Mouse (Mus musculus): Measurements from ENCODE around the gene Ism2. TPM values are rescaled to one million over a fixed set of nuclear protein-coding genes. Genes with fewer than 3 reads are reported as not detected.

Ism2 gene
- polyA plus RNA-seq, 1 experiment from 2014 or later: 1.4 TPM

DNA sequence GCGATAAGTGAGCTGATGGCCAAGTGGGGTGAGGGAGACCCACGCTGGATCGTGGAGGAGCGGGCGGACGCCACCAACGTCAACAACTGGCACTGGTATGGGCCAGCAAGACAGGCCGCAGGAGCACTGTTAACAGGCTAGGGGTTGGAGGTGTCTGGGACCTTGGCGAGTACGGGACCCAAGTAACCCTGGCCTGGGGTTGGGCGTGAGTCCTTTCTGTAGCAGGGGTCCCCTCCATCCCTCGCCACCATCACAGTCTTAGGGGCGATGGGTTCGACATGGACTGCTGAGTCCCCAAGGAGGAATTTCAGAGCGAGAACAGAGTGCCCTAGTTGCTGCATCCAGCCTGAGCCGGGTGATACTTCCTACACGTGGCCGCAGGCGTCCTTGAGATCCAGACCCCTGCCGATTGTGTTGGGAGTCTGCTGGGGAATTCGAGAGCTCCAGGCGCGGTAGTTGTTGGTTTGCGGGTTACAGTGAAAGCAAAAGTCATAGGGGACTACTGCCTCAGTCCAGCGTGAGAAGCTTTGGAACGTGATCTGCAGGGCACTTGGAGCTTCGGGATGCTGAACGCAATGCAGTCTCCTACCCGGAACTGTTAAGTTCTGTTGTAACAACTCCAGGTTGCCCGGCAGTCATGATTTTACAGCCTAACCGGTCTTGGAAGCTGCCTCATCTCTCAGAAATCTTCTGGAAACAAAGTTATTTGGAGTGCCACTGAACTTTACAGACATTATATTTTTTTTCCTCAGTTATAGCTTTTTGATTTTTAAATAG lies 32.5 kb downstream of the Ism2 start:
- peak overlapping the region; percentile 91 for H3K9ac ChIP-seq (ENCODE audit: low read depth, low read length)
- peak; percentile 70 for ATAC-seq
- H3K9me3 ChIP-seq (ENCODE audit: control insufficient read depth, low read length): no peaks in the 10 kb centered on the region
- H3K4me1 ChIP-seq (ENCODE audit: control insufficient read depth, insufficient read depth, low read depth, low read length): peaks cover 21% of the 10 kb centered on the region
- H3K27ac ChIP-seq (ENCODE audit: low read depth, low read length): peak overlapping the region; percentile 92
- WGBS: under 1% methylated on average over 31 of the region's 31 CpGs
- peak overlapping the region; percentile 90 for H3K4me3 ChIP-seq (ENCODE audit: low read length)
- peak overlapping the region; percentile 95 for H3K4me2 ChIP-seq (ENCODE audit: low read length)
- peaks cover 19% of the 10 kb centered on the region for H3K36me3 ChIP-seq (ENCODE audit: control insufficient read depth, insufficient read depth, low read length)
- H3K27me3 ChIP-seq (replicated peaks; ENCODE audit: control insufficient read depth, insufficient read depth, low read length): no peaks in the 10 kb centered on the region

DNA sequence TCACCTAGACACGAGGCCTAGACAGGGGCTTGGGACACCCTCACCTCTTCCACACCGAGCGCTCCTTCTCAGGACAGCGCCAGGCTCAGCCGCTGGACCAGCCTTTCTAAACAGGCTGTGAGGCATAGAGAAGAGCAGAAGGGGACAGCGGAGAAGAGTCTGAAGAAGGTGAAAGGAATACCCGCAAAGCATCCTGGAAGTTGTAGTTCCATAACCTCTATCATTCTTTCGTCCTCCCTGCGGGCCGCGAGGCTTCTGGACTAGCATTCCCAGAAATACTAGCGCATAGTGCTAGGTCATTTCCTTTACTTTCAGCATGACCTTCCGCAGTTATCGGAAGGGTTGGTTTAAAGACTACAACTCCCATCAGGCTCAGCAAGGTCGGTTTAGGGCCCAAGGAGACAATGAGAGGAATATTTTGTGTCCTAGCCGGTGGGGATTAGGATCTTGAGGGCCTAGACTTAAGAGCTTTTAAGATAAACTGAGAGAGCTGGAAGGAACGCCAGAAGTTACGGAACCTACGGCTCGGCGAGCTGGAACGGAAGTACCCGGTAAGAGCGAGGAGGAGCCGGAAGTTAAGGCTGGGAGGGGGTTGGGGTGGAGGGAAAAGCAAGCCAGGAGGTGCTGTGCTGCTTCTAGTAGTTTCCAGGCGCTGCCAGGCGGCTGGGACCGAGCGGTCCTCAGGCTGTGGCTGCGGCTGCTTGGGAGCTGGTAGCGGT lies 33.2 kb downstream of the Ism2 start, which contains the start of the genes Vipas39 and Ahsa1:
Gene Vipas39, minus strand, starts transcription at position 149 of the 719 bp plus-strand sequence.
Gene Ahsa1, plus strand, starts transcription at position 372 of the 719 bp plus-strand sequence.
- Histone ChIP-seq H3K27me3 (replicated peaks; ENCODE audit: control insufficient read depth, insufficient read depth, low read length) (no peaks in the 10 kb centered on the region), H3K9ac (ENCODE audit: low read depth, low read length) (peak within 1 kb of the TSS; percentile 93), H3K27ac (ENCODE audit: low read depth, low read length) (peak within 1 kb of the TSS; percentile 92), H3K9me3 (ENCODE audit: control insufficient read depth, low read length) (no peaks in the 10 kb centered on the region), H3K4me1 (ENCODE audit: control insufficient read depth, insufficient read depth, low read depth, low read length) (peaks cover 21% of the 10 kb centered on the region), H3K36me3 (ENCODE audit: control insufficient read depth, insufficient read depth, low read length) (peaks cover 18% of the 10 kb centered on the region), H3K4me3 (ENCODE audit: low read length) (peak within 1 kb of the TSS; percentile 90), H3K4me2 (ENCODE audit: low read length) (peak within 1 kb of the TSS; percentile 95)
- WGBS: under 1% methylated on average over 31 of the region's 31 CpGs
- ATAC-seq: peak; percentile 99

DNA sequence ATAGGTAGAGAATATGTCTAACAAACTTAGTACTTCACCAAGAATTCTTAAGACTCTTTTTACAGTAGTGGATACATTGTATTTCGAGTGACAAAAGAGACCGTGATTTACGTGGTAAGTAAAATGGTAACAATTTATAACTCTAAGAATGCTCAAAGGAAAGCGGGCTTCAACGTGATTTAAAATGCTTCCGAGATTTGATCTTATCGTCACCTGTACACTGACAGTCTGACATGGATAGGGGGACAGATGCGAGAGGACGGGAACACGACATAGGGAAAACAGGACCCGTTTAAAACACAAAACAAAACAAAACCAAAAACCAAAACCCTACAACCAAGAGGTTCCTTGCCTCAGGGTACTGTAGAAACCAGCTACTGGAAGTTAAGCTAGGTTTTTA lies 34.1 kb downstream of the Ism2 start:
- Histone ChIP-seq H3K4me1 (ENCODE audit: control insufficient read depth, insufficient read depth, low read depth, low read length) (peaks cover 21% of the 10 kb centered on the region), H3K27ac (ENCODE audit: low read depth, low read length) (peak overlapping the region; percentile 92), H3K4me3 (ENCODE audit: low read length) (peak overlapping the region; percentile 90), H3K4me2 (ENCODE audit: low read length) (peak overlapping the region; percentile 77), H3K36me3 (ENCODE audit: control insufficient read depth, insufficient read depth, low read length) (peaks cover 15% of the 10 kb centered on the region), H3K9ac (ENCODE audit: low read depth, low read length) (peak overlapping the region; percentile 93), H3K27me3 (replicated peaks; ENCODE audit: control insufficient read depth, insufficient read depth, low read length) (no peaks in the 10 kb centered on the region), H3K9me3 (ENCODE audit: control insufficient read depth, low read length) (no peaks in the 10 kb centered on the region)
- 25% methylated on average over 11 of the region's 11 CpGs for WGBS
- no peak for ATAC-seq

DNA sequence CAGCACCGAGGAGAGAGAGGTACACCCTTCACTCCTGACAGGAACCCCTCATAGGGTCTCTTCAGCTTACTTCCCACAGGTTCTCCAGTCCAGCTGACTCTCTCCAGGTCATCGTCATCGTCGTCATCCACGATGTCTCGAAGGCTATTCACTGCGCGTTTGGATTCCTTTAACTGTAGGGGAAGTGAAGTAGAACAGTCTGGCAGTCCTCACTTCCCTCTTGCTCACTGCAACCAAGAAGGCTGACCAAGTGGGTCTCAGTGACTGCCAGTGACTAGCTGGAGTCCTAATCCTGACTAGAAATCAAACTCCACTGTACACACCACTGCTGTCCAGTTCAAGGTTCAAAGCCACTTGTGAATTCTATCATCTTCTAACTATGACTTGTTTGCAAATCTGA lies 38.9 kb downstream of the Ism2 start:
- no peak for ATAC-seq
- Histone ChIP-seq H3K27ac (ENCODE audit: low read depth, low read length) (no peak overlapping the region), H3K9ac (ENCODE audit: low read depth, low read length) (no peak overlapping the region), H3K36me3 (ENCODE audit: control insufficient read depth, insufficient read depth, low read length) (peaks cover 43% of the 10 kb centered on the region), H3K4me2 (ENCODE audit: low read length) (no peak overlapping the region), H3K9me3 (ENCODE audit: control insufficient read depth, low read length) (no peaks in the 10 kb centered on the region), H3K4me1 (ENCODE audit: control insufficient read depth, insufficient read depth, low read depth, low read length) (peaks cover 8% of the 10 kb centered on the region), H3K27me3 (replicated peaks; ENCODE audit: control insufficient read depth, insufficient read depth, low read length) (no peaks in the 10 kb centered on the region), H3K4me3 (ENCODE audit: low read length) (no peak overlapping the region)
- 97% methylated on average over 8 of the region's 8 CpGs for WGBS

DNA sequence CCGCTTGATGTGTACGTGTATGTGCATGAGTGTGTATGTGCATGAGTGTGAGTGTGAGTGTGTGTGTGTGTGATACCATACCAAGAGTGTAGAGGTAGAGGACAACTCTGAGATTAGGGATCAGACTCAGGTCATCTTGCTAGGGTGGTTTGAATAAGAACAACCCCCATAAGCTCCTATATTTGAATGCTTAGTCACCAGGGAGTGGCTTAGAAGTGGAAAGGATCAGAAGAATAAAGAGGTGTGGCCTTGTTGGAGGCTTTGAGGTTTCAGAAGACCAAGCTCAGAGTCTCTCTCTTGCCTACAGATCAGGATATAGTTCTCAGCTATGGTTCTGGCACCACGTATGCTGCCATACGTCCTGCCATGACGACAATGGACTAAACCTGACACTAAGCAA lies 42.9 kb downstream of the Ism2 start:
- Histone ChIP-seq H3K27ac (ENCODE audit: low read depth, low read length) (no peak overlapping the region), H3K4me3 (ENCODE audit: low read length) (no peak overlapping the region), H3K4me1 (ENCODE audit: control insufficient read depth, insufficient read depth, low read depth, low read length) (no peaks in the 10 kb centered on the region), H3K9ac (ENCODE audit: low read depth, low read length) (no peak overlapping the region), H3K27me3 (replicated peaks; ENCODE audit: control insufficient read depth, insufficient read depth, low read length) (no peaks in the 10 kb centered on the region), H3K4me2 (ENCODE audit: low read length) (no peak overlapping the region), H3K36me3 (ENCODE audit: control insufficient read depth, insufficient read depth, low read length) (peaks cover 50% of the 10 kb centered on the region), H3K9me3 (ENCODE audit: control insufficient read depth, low read length) (no peaks in the 10 kb centered on the region)
- over 99% methylated on average over 5 of the region's 5 CpGs for WGBS
- no peak for ATAC-seq

DNA sequence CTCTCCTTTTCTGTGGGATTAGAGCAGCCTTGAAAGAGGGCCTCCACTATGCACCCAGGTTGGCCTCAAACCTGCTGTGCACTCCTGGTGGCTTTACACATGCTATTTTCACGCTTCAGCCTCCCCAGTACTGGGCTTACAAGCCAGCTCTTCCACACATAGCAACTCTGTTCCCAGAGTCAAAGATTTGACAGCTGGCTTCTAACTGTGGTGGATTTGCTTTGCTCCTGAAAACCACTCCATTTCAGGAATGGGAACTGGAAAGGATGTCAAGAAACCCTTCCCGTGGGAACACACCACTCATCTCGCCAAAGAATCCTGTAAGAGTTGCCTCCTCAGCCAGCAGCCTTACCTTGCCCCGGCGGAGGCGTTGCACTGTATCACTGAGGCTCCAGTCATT lies 45.6 kb downstream of the Ism2 start:
- H3K27me3 ChIP-seq (replicated peaks; ENCODE audit: control insufficient read depth, insufficient read depth, low read length): no peaks in the 10 kb centered on the region
- H3K4me2 ChIP-seq (ENCODE audit: low read length): no peak overlapping the region
- H3K9ac ChIP-seq (ENCODE audit: low read depth, low read length): no peak overlapping the region
- H3K27ac ChIP-seq (ENCODE audit: low read depth, low read length): no peak overlapping the region
- whole genome bisulfite sequencing: 95% methylated on average over 6 of the region's 6 CpGs
- H3K4me3 ChIP-seq (ENCODE audit: low read length): no peak overlapping the region
- H3K9me3 ChIP-seq (ENCODE audit: control insufficient read depth, low read length): no peaks in the 10 kb centered on the region
- H3K4me1 ChIP-seq (ENCODE audit: control insufficient read depth, insufficient read depth, low read depth, low read length): no peaks in the 10 kb centered on the region
- H3K36me3 ChIP-seq (ENCODE audit: control insufficient read depth, insufficient read depth, low read length): peaks cover 59% of the 10 kb centered on the region
- no peak for ATAC-seq

DNA sequence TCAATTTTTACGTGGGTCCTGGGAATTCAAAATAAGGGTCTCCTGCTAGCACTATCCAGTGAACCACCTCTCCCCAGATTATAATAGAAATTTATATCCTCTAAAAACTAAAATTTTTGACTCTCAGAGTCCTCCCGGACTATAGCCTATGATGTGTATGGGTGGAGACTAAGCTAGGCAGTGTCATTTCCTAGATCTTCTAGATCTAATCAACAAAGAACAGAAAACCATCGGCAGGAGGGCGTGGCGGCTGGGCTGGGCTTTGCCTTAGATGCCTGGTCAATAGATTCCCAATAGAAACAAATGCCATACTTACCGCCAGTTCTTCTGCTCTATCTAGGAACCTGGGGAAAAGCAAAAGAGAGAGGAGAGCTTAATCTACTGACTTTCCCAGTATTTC lies 49.3 kb downstream of the Ism2 start:
- no peak for ATAC-seq
- Histone ChIP-seq H3K36me3 (ENCODE audit: control insufficient read depth, insufficient read depth, low read length) (peaks cover 57% of the 10 kb centered on the region), H3K9me3 (ENCODE audit: control insufficient read depth, low read length) (no peaks in the 10 kb centered on the region), H3K4me2 (ENCODE audit: low read length) (no peak overlapping the region), H3K4me3 (ENCODE audit: low read length) (no peak overlapping the region), H3K27me3 (replicated peaks; ENCODE audit: control insufficient read depth, insufficient read depth, low read length) (no peaks in the 10 kb centered on the region), H3K9ac (ENCODE audit: low read depth, low read length) (no peak overlapping the region), H3K27ac (ENCODE audit: low read depth, low read length) (no peak overlapping the region), H3K4me1 (ENCODE audit: control insufficient read depth, insufficient read depth, low read depth, low read length) (no peaks in the 10 kb centered on the region)
- 97% methylated on average over 6 of the region's 6 CpGs for WGBS

DNA sequence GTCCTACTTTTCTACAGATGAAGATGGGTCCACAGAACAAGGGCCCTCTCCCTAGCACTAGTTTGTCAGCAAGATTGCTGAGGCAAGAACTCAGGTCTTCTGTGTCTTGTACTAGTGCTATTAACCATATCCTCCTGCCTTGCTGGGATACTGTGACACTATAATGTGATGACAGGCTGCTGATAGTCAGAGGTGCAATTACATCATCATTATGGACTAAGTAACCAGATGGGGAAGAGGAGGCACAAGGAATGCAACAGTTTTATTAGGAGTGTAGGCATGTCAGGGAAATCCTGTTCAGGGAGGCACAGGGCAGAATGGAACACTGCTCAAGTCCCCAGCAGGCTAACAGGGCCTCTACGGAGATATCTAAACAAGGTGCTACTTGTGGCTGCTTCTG lies 60.9 kb downstream of the Ism2 start, which contains the start of gene Noxred1:
Gene Noxred1, minus strand, starts transcription at position 101 of the 400 bp plus-strand sequence.
- no peak within 1 kb of the TSS for H3K27ac ChIP-seq (ENCODE audit: low read depth, low read length)
- no peak within 1 kb of the TSS for H3K4me3 ChIP-seq (ENCODE audit: low read length)
- H3K36me3 ChIP-seq (ENCODE audit: control insufficient read depth, insufficient read depth, low read length): peaks cover 26% of the 10 kb centered on the region
- no peaks in the 10 kb centered on the region for H3K27me3 ChIP-seq (replicated peaks; ENCODE audit: control insufficient read depth, insufficient read depth, low read length)
- WGBS: 100% methylated on average over 1 of the region's 1 CpGs
- no peak within 1 kb of the TSS for H3K9ac ChIP-seq (ENCODE audit: low read depth, low read length)
- no peak within 1 kb of the TSS for H3K4me2 ChIP-seq (ENCODE audit: low read length)
- no peak for ATAC-seq
- H3K9me3 ChIP-seq (ENCODE audit: control insufficient read depth, low read length): no peaks in the 10 kb centered on the region
- H3K4me1 ChIP-seq (ENCODE audit: control insufficient read depth, insufficient read depth, low read depth, low read length): no peaks in the 10 kb centered on the region

DNA sequence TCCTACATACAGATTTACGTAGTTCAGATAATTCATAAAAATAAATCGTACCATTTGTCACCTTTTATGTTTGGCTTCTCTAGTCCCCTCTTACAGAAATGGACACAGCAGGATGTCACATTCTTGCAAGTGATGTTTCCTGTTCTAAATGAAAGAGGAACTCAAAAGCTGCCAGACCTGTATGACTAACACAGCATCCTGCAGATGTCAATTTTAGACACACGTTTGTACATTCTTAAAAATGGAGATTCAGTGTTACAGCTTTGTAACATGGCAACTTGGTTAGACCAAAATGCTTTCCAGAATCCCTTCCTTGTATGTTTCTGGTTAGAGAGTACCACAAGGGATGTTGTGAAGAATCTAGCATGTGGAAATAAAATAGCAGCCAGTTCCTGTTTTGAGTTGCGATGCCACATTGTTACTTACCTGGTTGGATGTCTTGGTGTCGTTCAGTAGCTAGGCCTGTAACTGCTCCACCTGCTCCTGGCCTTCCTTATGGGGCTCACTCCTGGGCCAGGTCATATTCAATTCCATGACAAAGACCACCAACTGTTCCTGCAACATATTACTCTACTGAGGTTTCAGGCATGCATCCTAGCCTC lies 62.5 kb downstream of the Ism2 start:
- H3K9me3 ChIP-seq (ENCODE audit: control insufficient read depth, low read length): no peaks in the 10 kb centered on the region
- no peak overlapping the region for H3K4me2 ChIP-seq (ENCODE audit: low read length)
- H3K36me3 ChIP-seq (ENCODE audit: control insufficient read depth, insufficient read depth, low read length): peaks cover 22% of the 10 kb centered on the region
- ATAC-seq: no peak
- H3K4me1 ChIP-seq (ENCODE audit: control insufficient read depth, insufficient read depth, low read depth, low read length): no peaks in the 10 kb centered on the region
- 88% methylated on average over 5 of the region's 5 CpGs for WGBS
- no peak overlapping the region for H3K4me3 ChIP-seq (ENCODE audit: low read length)
- no peaks in the 10 kb centered on the region for H3K27me3 ChIP-seq (replicated peaks; ENCODE audit: control insufficient read depth, insufficient read depth, low read length)
- H3K27ac ChIP-seq (ENCODE audit: low read depth, low read length): no peak overlapping the region
- no peak overlapping the region for H3K9ac ChIP-seq (ENCODE audit: low read depth, low read length)
